Mouse (Mus musculus) R1 (cell line): ENCODE measurements around the gene Mageb2.
A peak's percentile ranks its signal among the peaks of the same experiment; 100 is the strongest.
"Not testable (repeated sequence)": the region's sequence is repeated elsewhere in the genome, so short reads cannot be mapped to it uniquely, and the experiment has no call there.

Experiments
- DNase-seq: peaks from one replicate; pipeline ENCODE4 v3.0.0-alpha.2; 2018; ENCODE audit warnings: low read depth, low spot score

The Mageb2 gene

GRCm38 (mm10) chrX:91331390-91331789 is at the start of gene Mageb2:
TSS of gene Mageb2 (plus strand) at chrX:91331690.
- not testable (repeated sequence) for DNase-seq

DNA sequence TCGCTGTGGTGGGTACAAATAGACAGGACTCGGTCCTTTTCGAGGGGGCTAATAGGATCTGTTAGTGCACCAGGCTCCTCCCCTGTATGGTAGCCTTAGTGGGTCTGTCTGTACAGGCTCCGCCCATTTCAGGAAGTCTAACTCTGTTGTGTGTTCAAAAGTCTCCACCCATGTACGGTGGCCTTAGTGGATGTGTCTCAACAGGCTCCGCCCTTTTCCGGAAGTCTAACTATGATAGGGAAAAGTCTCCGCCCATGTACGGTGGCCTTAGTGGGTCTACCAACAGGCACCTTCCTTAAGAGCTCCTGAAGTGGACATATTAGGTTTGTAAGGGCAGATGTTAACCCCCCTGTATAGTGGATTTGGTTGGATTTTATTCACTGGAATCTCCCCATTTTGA is 18.2 kb upstream of the Mageb2 start:
- DNase-seq, result peak; percentile 3
